ENCODE assay signal across 10 mouse cellular contexts in genomic region chr13:89889074-89889473, GRCm38 (mm10).
DNase-seq lines count a peak whose midpoint lies in the region; ATAC-seq and TF ChIP-seq lines count a peak whose summit lies in the region.
"Had no signal": no experiment of that assay in that cellular context is flagged by ENCODE, and none has a peak within 500 bp of the region (broad histone marks: within the 10 kb centered on the region; RNA-seq: fewer than 3 reads in every experiment).

No protein-coding gene starts in this region.

- no peaks in the 10 kb centered on the region for H3K9me3 ChIP-seq in MEL (replicated peaks; ENCODE audit: insufficient read depth, low read length)
- H3K9me3 ChIP-seq in kidney, embryonic 15.5 days (replicated peaks) = no peaks in the 10 kb centered on the region
- H3K9me3 ChIP-seq: embryonic facial prominence, embryonic 13.5 days; neural tube, embryonic 13.5 days had no signal

- no peak; the same call in 1 of the 2 replicates for ATAC-seq in kidney, embryonic 15.5 days (replicated peaks; ENCODE audit: low FRiP score)

- peaks cover 6 to 14% of the 10 kb centered on the region in 2 experiments for H3K4me1 ChIP-seq in MEL (ENCODE audit: control insufficient read depth in 1 of 2, insufficient read depth in 2 of 2, low read length in 2 of 2)
- H3K4me1 ChIP-seq in kidney, embryonic 15.5 days = no peaks in the 10 kb centered on the region
- H3K4me1 ChIP-seq: embryonic facial prominence, embryonic 13.5 days; neural tube, embryonic 13.5 days had no signal

- TF ChIP-seq POLR2A in MEL (IDR thresholded peaks at IDR 0.05; ENCODE audit: control insufficient read depth in 1 of 2, insufficient read depth in 1 of 2, low read depth in 1 of 2, low read length in 2 of 2, poor library complexity in 1 of 2) = no peak

- no peak for TF ChIP-seq RAD21 in MEL (IDR thresholded peaks at IDR 0.05; ENCODE audit: low read depth, low read length)

- no peaks in the 10 kb centered on the region for H3K27me3 ChIP-seq in MEL (ENCODE audit: control insufficient read depth in 1 of 2, insufficient read depth in 2 of 2, low read length in 2 of 2)
- no peaks in the 10 kb centered on the region for H3K27me3 ChIP-seq in kidney, embryonic 15.5 days
- H3K27me3 ChIP-seq: embryonic facial prominence, embryonic 13.5 days; neural tube, embryonic 13.5 days had no signal

- H3K36me3 ChIP-seq in MEL (ENCODE audit: control insufficient read depth in 1 of 2, insufficient read depth in 2 of 2, low read length in 2 of 2) = peaks cover 0 to 13% of the 10 kb centered on the region in 2 experiments; a peak in 2 of 4 replicates
- no peaks in the 10 kb centered on the region for H3K36me3 ChIP-seq in kidney, embryonic 15.5 days
- H3K36me3 ChIP-seq: embryonic facial prominence, embryonic 13.5 days; neural tube, embryonic 13.5 days had no signal

- peak; percentile 97 to 100 for TF ChIP-seq EP300 in MEL (IDR thresholded peaks at IDR 0.05; ENCODE audit: low read depth in 1 of 2, low read length in 2 of 2)

- DNase-seq in gastrocnemius, adult 18-20 months (ENCODE audit: low spot score) = peak; percentile 17
- DNase-seq in gastrocnemius, postnatal 4 days (ENCODE audit: low spot score in 2 of 2) = no peak
- DNase-seq in MEL (ENCODE audit: low read depth, low spot score) = peak; percentile 95
- DNase-seq in heart, adult 8-10 months (ENCODE audit: low spot score) = peak; percentile 63
- peak; percentile 44 for DNase-seq in lung, postnatal 25 days (ENCODE audit: low spot score)
- no peak for DNase-seq in cerebellum, postnatal 4 days (ENCODE audit: low spot score in 2 of 2)
- DNase-seq in gastrocnemius, postnatal 10 days = no peak

- H3K79me2 ChIP-seq in MEL (ENCODE audit: control insufficient read depth, insufficient read depth, low read length, poor library complexity) = no peaks in the 10 kb centered on the region

- no peak overlapping the region for H3K9ac ChIP-seq in MEL (ENCODE audit: control insufficient read depth, low read depth, low read length, poor library complexity, severe bottlenecking)
- no peak overlapping the region for H3K9ac ChIP-seq in kidney, embryonic 15.5 days
- H3K9ac ChIP-seq: embryonic facial prominence, embryonic 13.5 days; neural tube, embryonic 13.5 days had no signal

- no peak overlapping the region for H3K4me3 ChIP-seq in MEL (ENCODE audit: control insufficient read depth in 1 of 2, insufficient read depth in 1 of 2, low read depth in 2 of 2, low read length in 2 of 2)
- H3K4me3 ChIP-seq in kidney, embryonic 15.5 days (replicated peaks) = no peak overlapping the region
- H3K4me3 ChIP-seq: embryonic facial prominence, embryonic 13.5 days; neural tube, embryonic 13.5 days had no signal

- peak overlapping the region; percentile 41; the same call in 1 of the 2 replicates for H3K27ac ChIP-seq in MEL (ENCODE audit: control insufficient read depth, low read depth, low read length)
- no peak overlapping the region for H3K27ac ChIP-seq in kidney, embryonic 15.5 days
- H3K27ac ChIP-seq: embryonic facial prominence, embryonic 13.5 days; neural tube, embryonic 13.5 days had no signal

- 73% methylated on average over 5 of the region's 5 CpGs for WGBS in kidney, embryonic 15.5 days

- H3K4me2 ChIP-seq in kidney, embryonic 15.5 days = no peak overlapping the region
- H3K4me2 ChIP-seq: embryonic facial prominence, embryonic 13.5 days; neural tube, embryonic 13.5 days had no signal

- no peak for TF ChIP-seq CTCF in MEL (IDR thresholded peaks at IDR 0.05 in 2 of 3, conservative IDR thresholded peaks at IDR 0.05 in 1 of 3; ENCODE audit: control insufficient read depth in 1 of 3, insufficient read depth in 1 of 3, low read depth in 2 of 3, low read length in 3 of 3, poor library complexity in 1 of 3, severe bottlenecking in 1 of 3)

TF ChIP-seq in MEL, 35 proteins besides CTCF, POLR2A, EP300 and RAD21:
- TF ChIP-seq UBTF (IDR thresholded peaks at IDR 0.05; ENCODE audit: borderline replicate concordance, insufficient read depth, low read depth, low read length) (no peak), JUND (IDR thresholded peaks at IDR 0.05; ENCODE audit: low read depth, low read length) (peak; percentile 99), GABPA (IDR thresholded peaks at IDR 0.05; ENCODE audit: low read depth, low read length) (no peak), CHD2 (IDR thresholded peaks at IDR 0.05; ENCODE audit: low read length) (peak; percentile 61), ETS1 (IDR thresholded peaks at IDR 0.05; ENCODE audit: low read depth, low read length) (peak; percentile 95), MAX (IDR thresholded peaks at IDR 0.05; ENCODE audit: low read length) (peak; percentile 42; the same call in 1 of the 2 replicates), HCFC1 (IDR thresholded peaks at IDR 0.05; ENCODE audit: low read depth, low read length) (no peak), ZNF384 (IDR thresholded peaks at IDR 0.05; ENCODE audit: low read depth, low read length) (no peak), TAL1 (IDR thresholded peaks at IDR 0.05; ENCODE audit: low read length) (peak; percentile 98), E2F4 (IDR thresholded peaks at IDR 0.05; ENCODE audit: borderline replicate concordance, low read depth, low read length) (no peak), USF1 (IDR thresholded peaks at IDR 0.05; ENCODE audit: low read depth, low read length) (no peak), RCOR1 (IDR thresholded peaks at IDR 0.05; ENCODE audit: low read depth, low read length) (peak; percentile 97), USF2 (IDR thresholded peaks at IDR 0.05; ENCODE audit: borderline replicate concordance in 1 of 2, insufficient read depth in 1 of 2, low read depth in 1 of 2, low read length in 2 of 2) (no peak), MXI1 (IDR thresholded peaks at IDR 0.05; ENCODE audit: low read depth, low read length) (no peak; the same call in 1 of the 2 replicates), BHLHE40 (IDR thresholded peaks at IDR 0.05; ENCODE audit: borderline replicate concordance, low read depth, low read length) (no peak; the same call in 1 of the 2 replicates), SIN3A (IDR thresholded peaks at IDR 0.05; ENCODE audit: low read length) (peak; percentile 73), MAFK (IDR thresholded peaks at IDR 0.05; ENCODE audit: borderline replicate concordance, low read depth, low read length) (peak; percentile 71; the same call in 1 of the 2 replicates), MAZ (IDR thresholded peaks at IDR 0.05; ENCODE audit: low read depth, low read length) (peak; percentile 41; the same call in 1 of the 2 replicates), TCF12 (IDR thresholded peaks at IDR 0.05; ENCODE audit: low read depth, low read length) (peak; percentile 94), ZC3H11A (IDR thresholded peaks at IDR 0.05; ENCODE audit: low read depth, low read length) (no peak), NRF1 (IDR thresholded peaks at IDR 0.05; ENCODE audit: insufficient read depth, low read depth, low read length, poor library complexity, severe bottlenecking) (no peak), ZKSCAN1 (IDR thresholded peaks at IDR 0.05; ENCODE audit: low read depth, low read length) (no peak), MEF2A (IDR thresholded peaks at IDR 0.05; ENCODE audit: extremely low read depth, insufficient replicate concordance, low read depth, low read length, poor library complexity, severe bottlenecking) (no peak), MYB (IDR thresholded peaks at IDR 0.05; ENCODE audit: low read depth, low read length) (peak; percentile 62; the same call in 1 of the 2 replicates), SMC3 (IDR thresholded peaks at IDR 0.05; ENCODE audit: low read depth, low read length) (no peak), TBP (IDR thresholded peaks at IDR 0.05; ENCODE audit: low read depth, low read length) (no peak), GATA1 (IDR thresholded peaks at IDR 0.05; ENCODE audit: low read depth, low read length) (peak; percentile 98), KAT2A (conservative IDR thresholded peaks at IDR 0.05; ENCODE audit: low read depth, low read length) (no peak), ELF1 (IDR thresholded peaks at IDR 0.05; ENCODE audit: low read depth, low read length) (no peak), MYC (IDR thresholded peaks at IDR 0.05; ENCODE audit: low read depth, low read length) (0 out of 2 replicates have a peak, but pooled peaks have one; percentile 41), POLR2AphosphoS5 (IDR thresholded peaks at IDR 0.05; ENCODE audit: borderline replicate concordance, low read depth, low read length) (no peak), ZMIZ1 (IDR thresholded peaks at IDR 0.05; ENCODE audit: low read depth, low read length) (no peak), CHD1 (IDR thresholded peaks at IDR 0.05; ENCODE audit: low read depth, low read length) (no peak), POLR2AphosphoS2 (IDR thresholded peaks at IDR 0.05; ENCODE audit: low read length) (no peak), NELFE (IDR thresholded peaks at IDR 0.05; ENCODE audit: low read depth, low read length) (no peak)

Comparison
In these comparisons a context has a peak if more than half of its experiments do, and no peak if none do; other contexts are left out.
1. DNase-seq: peak in gastrocnemius, adult 18-20 months (single experiment), MEL (single experiment), heart, adult 8-10 months (single experiment) and lung, postnatal 25 days (single experiment); none in gastrocnemius, postnatal 4 days (0 of 2), cerebellum, postnatal 4 days (0 of 2) and gastrocnemius, postnatal 10 days (single experiment).